Mouse (Mus musculus): ENCODE results near the gene Zfp385c. TPM values are rescaled to one million over a fixed set of nuclear protein-coding genes. Genes with fewer than 3 reads are reported as not detected.

Zfp385c gene
- polyA plus RNA-seq, 1 experiment from 2014 or later: 0.14 TPM

DNA sequence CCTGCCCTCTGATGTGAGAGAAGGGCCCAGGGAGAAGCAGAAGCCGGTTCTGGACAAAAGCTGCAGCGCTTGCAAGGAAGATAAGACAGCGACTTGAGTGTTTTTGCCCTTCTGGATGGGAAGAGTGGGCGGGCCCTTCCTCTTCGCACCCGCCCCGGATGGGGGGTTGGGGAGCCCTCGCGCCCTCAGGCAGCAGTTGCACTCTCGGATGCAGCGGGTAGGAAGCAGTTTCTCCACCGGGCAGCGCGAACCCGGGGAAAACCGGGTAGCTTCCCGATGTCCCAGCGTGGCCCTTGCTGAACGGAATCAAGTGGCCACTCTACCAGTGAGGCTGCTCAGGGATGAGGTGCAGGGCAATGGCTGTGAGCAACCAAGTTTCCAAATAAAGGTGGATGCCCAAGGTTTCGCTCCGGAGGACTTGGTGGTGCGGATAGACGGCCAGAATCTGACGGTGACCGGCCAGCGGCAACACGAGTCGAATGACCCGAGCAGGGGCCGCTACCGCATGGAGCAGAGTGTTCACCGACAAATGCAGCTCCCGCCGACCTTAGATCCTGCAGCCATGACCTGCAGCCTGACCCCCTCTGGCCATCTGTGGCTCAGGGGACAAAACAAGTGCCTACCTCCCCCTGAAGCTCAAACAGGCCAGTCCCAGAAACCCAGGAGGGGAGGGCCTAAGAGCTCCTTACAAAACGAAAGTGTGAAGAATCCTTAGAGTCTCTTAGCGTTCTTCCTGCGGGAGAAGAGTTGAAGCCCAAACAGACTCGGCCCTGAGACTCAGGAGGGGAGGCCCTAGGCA, 21.7 kb upstream of the Zfp385c start, which contains the start of gene Hspb9:
Gene Hspb9, plus strand, starts transcription at position 116 of the 799 bp plus-strand sequence.
- H3K36me3 ChIP-seq (ENCODE audit: control insufficient read depth, insufficient read depth, low read length): peaks cover 18% of the 10 kb centered on the region
- H3K4me1 ChIP-seq (ENCODE audit: control insufficient read depth, insufficient read depth, low read length): peaks cover 23% of the 10 kb centered on the region
- peak within 1 kb of the TSS; percentile 67 for H3K4me2 ChIP-seq
- ATAC-seq (replicated peaks; ENCODE audit: insufficient number of reproducible peaks, low FRiP score, low TSS enrichment): 0 out of 2 replicates have a peak, but pooled peaks have one; percentile 16
- 3% methylated on average over 38 of the region's 38 CpGs for WGBS (ENCODE audit: insufficient replicate concordance)
- peak within 1 kb of the TSS; percentile 31 for H3K27ac ChIP-seq (ENCODE audit: low read depth, low read length)
- no peaks in the 10 kb centered on the region for H3K27me3 ChIP-seq (ENCODE audit: control insufficient read depth, insufficient read depth, low read length)
- H3K4me3 ChIP-seq (ENCODE audit: low read depth, low read length): peak within 1 kb of the TSS; percentile 33
- no peaks in the 10 kb centered on the region for H3K9me3 ChIP-seq (replicated peaks; ENCODE audit: control insufficient read depth, low read length)
- peak within 1 kb of the TSS; percentile 61 for H3K9ac ChIP-seq (ENCODE audit: low read depth, low read length)

DNA sequence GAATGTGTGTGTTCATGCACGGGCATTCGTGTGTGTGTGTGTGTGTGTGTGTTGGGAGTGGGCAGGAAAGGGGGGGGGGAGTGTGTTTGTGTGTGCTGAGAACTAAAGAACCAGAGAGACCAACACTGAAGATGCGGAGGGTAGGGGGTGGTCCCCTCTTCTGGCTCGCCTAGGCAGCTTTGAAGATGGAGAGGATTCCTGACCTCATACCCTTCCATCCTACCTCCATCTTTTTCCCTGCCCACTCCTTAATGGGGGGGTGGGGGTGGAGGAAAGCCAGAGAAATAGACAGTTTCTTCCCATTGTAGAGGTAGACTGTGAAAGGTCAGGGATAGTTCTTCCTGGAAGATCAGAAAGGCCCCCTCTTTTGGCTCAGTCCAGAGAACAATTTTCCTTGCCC, 20.9 kb upstream of the Zfp385c start:
- no peak overlapping the region for H3K9ac ChIP-seq (ENCODE audit: low read depth, low read length)
- peak overlapping the region; percentile 31 for H3K27ac ChIP-seq (ENCODE audit: low read depth, low read length)
- H3K9me3 ChIP-seq (replicated peaks; ENCODE audit: control insufficient read depth, low read length): no peaks in the 10 kb centered on the region
- peaks cover 23% of the 10 kb centered on the region for H3K4me1 ChIP-seq (ENCODE audit: control insufficient read depth, insufficient read depth, low read length)
- WGBS (ENCODE audit: insufficient replicate concordance): 61% methylated on average over 4 of the region's 4 CpGs
- ATAC-seq (replicated peaks; ENCODE audit: insufficient number of reproducible peaks, low FRiP score, low TSS enrichment): no peak
- no peak overlapping the region for H3K4me3 ChIP-seq (ENCODE audit: low read depth, low read length)
- peak overlapping the region; percentile 67 for H3K4me2 ChIP-seq
- H3K36me3 ChIP-seq (ENCODE audit: control insufficient read depth, insufficient read depth, low read length): peaks cover 19% of the 10 kb centered on the region
- no peaks in the 10 kb centered on the region for H3K27me3 ChIP-seq (ENCODE audit: control insufficient read depth, insufficient read depth, low read length)

DNA sequence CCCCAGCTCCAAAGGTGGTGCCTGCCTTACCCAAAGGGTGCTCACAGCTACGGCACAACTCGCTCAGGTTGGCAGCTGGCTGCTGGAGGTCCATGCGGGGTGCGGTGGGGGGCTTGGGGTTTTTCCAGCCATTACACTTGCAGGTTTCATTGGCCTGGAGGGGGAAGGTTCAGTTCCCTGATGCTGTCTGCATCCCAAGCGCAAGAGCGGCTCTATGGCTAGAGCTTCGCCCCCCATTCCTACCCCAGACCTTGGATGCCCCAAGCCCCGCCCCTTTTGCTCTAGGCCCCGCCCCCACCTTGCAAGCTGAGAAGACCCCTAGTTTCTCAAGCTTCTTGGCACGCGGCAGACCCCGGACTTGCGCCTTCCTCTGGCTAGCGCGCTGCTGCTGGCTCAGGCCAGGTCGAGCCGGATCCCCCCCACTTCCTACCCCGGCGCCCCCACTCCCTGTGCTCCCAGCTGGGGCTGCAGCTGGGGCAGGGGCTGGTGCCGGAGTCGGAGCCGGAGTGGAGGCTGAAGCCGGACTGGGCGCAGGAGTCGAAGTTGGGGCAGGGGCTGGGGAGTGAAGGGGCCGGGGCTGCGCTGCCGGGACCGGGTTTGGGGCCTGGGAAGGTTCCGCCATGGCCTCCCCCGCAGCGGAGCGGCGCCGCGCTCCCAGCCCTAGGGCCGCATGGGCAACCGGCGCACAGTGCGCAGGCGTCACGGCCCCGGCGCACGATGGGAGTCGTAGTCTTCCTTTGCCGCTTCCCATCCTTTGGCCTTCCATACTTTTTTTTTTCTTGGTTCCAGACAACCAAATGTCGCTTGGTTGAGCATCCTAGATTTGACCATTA, 19.7 kb upstream of the Zfp385c start, which contains the start of gene Kat2a:
Gene Kat2a, minus strand, starts transcription at position 683 of the 833 bp plus-strand sequence.
- Histone ChIP-seq H3K4me3 (ENCODE audit: low read depth, low read length) (peak within 1 kb of the TSS; percentile 88), H3K4me1 (ENCODE audit: control insufficient read depth, insufficient read depth, low read length) (peaks cover 23% of the 10 kb centered on the region), H3K9ac (ENCODE audit: low read depth, low read length) (peak within 1 kb of the TSS; percentile 92), H3K4me2 (peak within 1 kb of the TSS; percentile 67), H3K27me3 (ENCODE audit: control insufficient read depth, insufficient read depth, low read length) (no peaks in the 10 kb centered on the region), H3K36me3 (ENCODE audit: control insufficient read depth, insufficient read depth, low read length) (peaks cover 14% of the 10 kb centered on the region; the same call in 1 of the 2 replicates), H3K9me3 (replicated peaks; ENCODE audit: control insufficient read depth, low read length) (no peaks in the 10 kb centered on the region), H3K27ac (ENCODE audit: low read depth, low read length) (peak within 1 kb of the TSS; percentile 36)
- 3% methylated on average over 48 of the region's 48 CpGs for WGBS (ENCODE audit: insufficient replicate concordance)
- peak; percentile 80 for ATAC-seq (replicated peaks; ENCODE audit: insufficient number of reproducible peaks, low FRiP score, low TSS enrichment)

DNA sequence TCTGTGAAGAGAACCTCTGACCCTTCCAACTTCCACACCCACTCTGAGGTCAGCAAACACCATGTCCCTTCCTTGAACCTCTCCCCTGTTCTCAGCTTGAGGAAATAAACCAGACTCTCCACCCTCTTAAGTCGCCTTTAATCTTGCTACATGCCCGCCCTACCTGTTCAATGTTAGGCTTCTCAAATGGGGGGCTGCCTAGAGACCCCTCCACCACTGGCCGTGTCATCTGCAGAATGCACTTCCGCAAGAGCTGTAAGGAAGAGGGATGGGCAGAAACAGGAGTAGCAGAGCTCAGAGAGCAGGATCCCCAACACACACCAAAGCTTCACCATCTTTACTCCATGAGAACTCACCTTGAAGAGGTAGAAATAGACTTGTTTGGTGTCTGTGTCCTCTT, 18.7 kb upstream of the Zfp385c start:
- H3K4me2 ChIP-seq: peak overlapping the region; percentile 62; the same call in 1 of the 2 replicates
- no peak overlapping the region for H3K4me3 ChIP-seq (ENCODE audit: low read depth, low read length)
- no peaks in the 10 kb centered on the region for H3K9me3 ChIP-seq (replicated peaks; ENCODE audit: control insufficient read depth, low read length)
- H3K4me1 ChIP-seq (ENCODE audit: control insufficient read depth, insufficient read depth, low read length): peaks cover 23% of the 10 kb centered on the region
- no peak overlapping the region for H3K27ac ChIP-seq (ENCODE audit: low read depth, low read length)
- 76% methylated on average over 4 of the region's 4 CpGs for WGBS (ENCODE audit: insufficient replicate concordance)
- no peak overlapping the region for H3K9ac ChIP-seq (ENCODE audit: low read depth, low read length)
- no peaks in the 10 kb centered on the region for H3K27me3 ChIP-seq (ENCODE audit: control insufficient read depth, insufficient read depth, low read length)
- ATAC-seq (replicated peaks; ENCODE audit: insufficient number of reproducible peaks, low FRiP score, low TSS enrichment): no peak
- H3K36me3 ChIP-seq (ENCODE audit: control insufficient read depth, insufficient read depth, low read length): peaks cover 13% of the 10 kb centered on the region

DNA sequence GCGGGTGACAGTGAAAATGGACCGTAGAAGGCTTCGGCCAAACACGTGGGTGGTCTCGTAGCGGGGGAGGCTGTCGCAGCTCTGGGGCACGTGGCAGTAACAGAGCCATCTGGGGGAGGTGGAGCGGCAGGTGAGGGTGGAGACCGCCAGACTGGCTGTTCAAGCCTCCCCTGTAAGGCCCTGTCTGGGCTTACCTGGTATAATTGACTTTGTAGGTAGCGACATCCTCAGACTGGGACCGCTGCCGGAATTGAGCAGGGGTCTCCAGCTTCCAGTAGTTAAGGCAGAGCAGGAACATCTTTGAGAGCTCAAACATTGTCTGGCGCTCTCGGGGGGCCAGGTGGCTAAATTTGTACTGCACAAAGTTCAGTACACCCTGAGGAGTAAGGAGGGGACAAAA, 18.3 kb upstream of the Zfp385c start:
- Histone ChIP-seq H3K4me3 (ENCODE audit: low read depth, low read length) (no peak overlapping the region), H3K27ac (ENCODE audit: low read depth, low read length) (no peak overlapping the region), H3K4me2 (no peak overlapping the region), H3K36me3 (ENCODE audit: control insufficient read depth, insufficient read depth, low read length) (peaks cover 10% of the 10 kb centered on the region), H3K4me1 (ENCODE audit: control insufficient read depth, insufficient read depth, low read length) (peaks cover 23% of the 10 kb centered on the region), H3K9me3 (replicated peaks; ENCODE audit: control insufficient read depth, low read length) (no peaks in the 10 kb centered on the region), H3K9ac (ENCODE audit: low read depth, low read length) (no peak overlapping the region), H3K27me3 (ENCODE audit: control insufficient read depth, insufficient read depth, low read length) (no peaks in the 10 kb centered on the region)
- 93% methylated on average over 15 of the region's 15 CpGs for WGBS (ENCODE audit: insufficient replicate concordance)
- no peak for ATAC-seq (replicated peaks; ENCODE audit: insufficient number of reproducible peaks, low FRiP score, low TSS enrichment)

DNA sequence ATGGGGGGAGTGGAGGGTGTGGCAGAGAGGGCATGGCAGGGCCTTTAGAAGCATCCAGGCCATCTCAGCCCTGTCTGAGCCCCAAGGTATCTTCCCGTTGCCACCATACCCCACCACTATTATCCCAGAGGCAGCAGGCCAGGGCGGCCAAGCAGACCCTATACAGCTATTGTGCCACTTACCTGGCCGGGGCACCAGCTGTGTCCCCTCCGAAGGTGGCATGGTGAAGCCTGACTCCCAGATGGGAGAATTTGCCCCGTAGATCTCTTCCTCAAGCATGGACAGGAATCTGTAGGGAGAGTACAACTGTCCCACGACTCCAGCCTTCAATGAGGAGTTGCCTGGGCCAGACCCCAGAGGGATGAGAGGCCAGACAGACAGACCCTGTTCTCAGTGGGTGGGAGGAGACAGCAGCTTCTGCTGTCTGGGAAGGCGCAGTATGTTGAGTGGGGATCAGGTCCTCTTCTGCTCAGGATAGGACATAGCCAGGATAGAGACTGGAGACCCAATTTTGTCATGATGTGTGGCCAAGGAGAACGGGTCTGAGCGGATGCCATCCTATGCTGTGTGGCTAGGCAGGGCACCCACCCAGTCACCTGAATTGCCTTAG, 17.1 kb upstream of the Zfp385c start:
- no peak overlapping the region for H3K4me2 ChIP-seq
- H3K27ac ChIP-seq (ENCODE audit: low read depth, low read length): no peak overlapping the region
- no peak for ATAC-seq (replicated peaks; ENCODE audit: insufficient number of reproducible peaks, low FRiP score, low TSS enrichment)
- WGBS (ENCODE audit: insufficient replicate concordance): 91% methylated on average over 9 of the region's 9 CpGs
- H3K27me3 ChIP-seq (ENCODE audit: control insufficient read depth, insufficient read depth, low read length): no peaks in the 10 kb centered on the region
- H3K36me3 ChIP-seq (ENCODE audit: control insufficient read depth, insufficient read depth, low read length): peaks cover 17% of the 10 kb centered on the region
- no peak overlapping the region for H3K4me3 ChIP-seq (ENCODE audit: low read depth, low read length)
- no peaks in the 10 kb centered on the region for H3K9me3 ChIP-seq (replicated peaks; ENCODE audit: control insufficient read depth, low read length)
- H3K4me1 ChIP-seq (ENCODE audit: control insufficient read depth, insufficient read depth, low read length): peaks cover 17% of the 10 kb centered on the region
- H3K9ac ChIP-seq (ENCODE audit: low read depth, low read length): no peak overlapping the region

DNA sequence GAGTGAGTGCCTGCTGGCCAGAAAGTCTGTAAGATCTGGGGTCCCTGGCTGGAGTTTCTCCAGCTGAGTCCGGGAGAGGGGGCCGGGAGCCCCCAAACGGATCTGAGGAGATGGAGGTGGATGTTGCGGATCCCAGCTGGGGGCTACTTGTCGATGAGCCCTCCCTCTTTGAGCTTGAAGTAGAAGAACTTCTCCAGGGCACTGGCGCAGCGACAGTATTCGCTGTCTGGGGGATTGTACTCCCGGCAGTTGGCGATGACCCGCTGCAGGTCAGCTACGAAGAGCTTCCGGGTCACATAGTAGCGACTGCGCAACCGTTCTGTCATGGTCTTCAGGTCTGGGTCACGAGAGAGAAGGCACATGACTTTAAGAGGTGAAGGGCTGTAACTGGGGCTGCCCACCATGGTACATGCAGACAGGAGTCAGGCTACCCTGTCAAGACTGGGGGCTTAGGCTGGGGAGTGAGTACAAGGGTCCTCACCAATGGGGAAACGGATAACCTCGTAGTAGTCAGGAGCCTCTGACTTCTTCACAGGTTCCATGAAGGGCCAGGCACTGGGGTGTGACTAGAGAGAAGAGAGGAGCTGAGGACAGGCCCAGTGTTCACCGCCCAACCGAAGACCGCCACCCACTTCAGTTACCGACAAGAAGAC, 13.0 kb upstream of the Zfp385c start:
- Histone ChIP-seq H3K4me2 (no peak overlapping the region), H3K4me1 (ENCODE audit: control insufficient read depth, insufficient read depth, low read length) (0 out of 2 replicates have a peak, but pooled peaks cover 9% of the 10 kb centered on the region), H3K4me3 (ENCODE audit: low read depth, low read length) (no peak overlapping the region), H3K9me3 (replicated peaks; ENCODE audit: control insufficient read depth, low read length) (no peaks in the 10 kb centered on the region), H3K9ac (ENCODE audit: low read depth, low read length) (no peak overlapping the region), H3K27ac (ENCODE audit: low read depth, low read length) (no peak overlapping the region), H3K27me3 (ENCODE audit: control insufficient read depth, insufficient read depth, low read length) (peaks cover 5% of the 10 kb centered on the region; the same call in 1 of the 2 replicates), H3K36me3 (ENCODE audit: control insufficient read depth, insufficient read depth, low read length) (peaks cover 17% of the 10 kb centered on the region)
- no peak for ATAC-seq (replicated peaks; ENCODE audit: insufficient number of reproducible peaks, low FRiP score, low TSS enrichment)
- 92% methylated on average over 23 of the region's 23 CpGs for WGBS (ENCODE audit: insufficient replicate concordance)

Measured in heart, embryonic 11.5 days (tissue).